Mouse (Mus musculus) liver, postnatal 0 days (tissue): ENCODE results near the gene Sncb. TPM values are rescaled to one million over a fixed set of nuclear protein-coding genes. Genes with fewer than 3 reads are reported as not detected.

ENCODE experiments used
- ATAC-seq: fragments of 200-750 bp; cut with Nextera tagmentation; 2 replicates; pipeline ENCODE4 v1.8.0; 2017; ENCODE audit warnings: mild to moderate bottlenecking, moderate library complexity
- DNase-seq: peaks from one replicate; pipeline ENCODE4 v3.0.0-alpha.2; 2016
- H3K27ac ChIP-seq: fragments of 300-500 bp; sonication (generic); 2 replicates; pipeline ENCODE4 v1.5.1; 2014; ENCODE audit warnings: antibody characterized with exemption, moderate library complexity, mild to moderate bottlenecking, low read depth
- H3K27me3 ChIP-seq: fragments of 300-500 bp; sonication (generic); 2 replicates; pipeline ENCODE4 v1.6.1; 2014; ENCODE audit warnings: low read length, control low read depth, mixed read lengths; ENCODE audit not compliant: insufficient read depth
- H3K36me3 ChIP-seq: fragments of 300-500 bp; sonication (generic); replicated peaks from 2 replicates; pipeline ENCODE4 v1.6.1; 2014; ENCODE audit warnings: mild to moderate bottlenecking, control low read depth, low read length, moderate library complexity, mixed read lengths; ENCODE audit not compliant: insufficient read depth
- H3K4me1 ChIP-seq: fragments of 300-500 bp; sonication (generic); 2 replicates; pipeline ENCODE4 v1.6.1; 2014; ENCODE audit warnings: antibody characterized with exemption, mild to moderate bottlenecking, control low read depth; ENCODE audit not compliant: insufficient read depth
- H3K4me2 ChIP-seq: fragments of 300-500 bp; sonication (generic); 2 replicates; pipeline ENCODE4 v1.6.1; 2014; ENCODE audit warnings: low read depth, mild to moderate bottlenecking, low read length, moderate library complexity, mixed read lengths
- H3K4me3 ChIP-seq: fragments of 300-500 bp; sonication (generic); 2 replicates; pipeline ENCODE4 v1.5.1; 2014; ENCODE audit warnings: low read depth, low read length
- H3K9ac ChIP-seq: fragments of 300-500 bp; sonication (generic); replicated peaks from 2 replicates; pipeline ENCODE4 v1.6.1; 2014; ENCODE audit warnings: mild to moderate bottlenecking, moderate library complexity
- H3K9me3 ChIP-seq: fragments of 300-500 bp; sonication (generic); 2 replicates; pipeline ENCODE4 v1.6.1; 2016; ENCODE audit warnings: mild to moderate bottlenecking, control low read depth, low read length, mixed read lengths
- CTCF ChIP-seq: sonication (generic); IDR thresholded peaks from 2 replicates; pipeline ENCODE4 v1.5.1; 2016; ENCODE audit warnings: antibody characterized with exemption, low read depth
- EP300 ChIP-seq: IDR thresholded peaks from 2 replicates; pipeline ENCODE4 v1.6.1; 2016; ENCODE audit warnings: antibody characterized with exemption, low read depth, mild to moderate bottlenecking
- WGBS: fragments of 180-500 bp; shearing (Covaris S2); extraction: QIAGEN DNeasy Blood & Tissue Kit; methylation state at CpG from one replicate; pipeline ENCODE4 v1.1.7; 2014; ENCODE audit not compliant: insufficient replicate concordance; 5-methylcytosine and 5-hydroxymethylcytosine counted together
- polyA plus RNA-seq: library from polyadenylated mRNA; unstranded; fragments of >200 nt; fragmentation: Nextera tagmentation; extraction: Ambion mirVana; gene quantifications from 2 replicates; pipeline ENCODE4 v1.2.1, GENCODE M21; 2015

The Sncb gene
- polyA plus RNA-seq, 1 experiment from 2014 or later: not detected

DNA sequence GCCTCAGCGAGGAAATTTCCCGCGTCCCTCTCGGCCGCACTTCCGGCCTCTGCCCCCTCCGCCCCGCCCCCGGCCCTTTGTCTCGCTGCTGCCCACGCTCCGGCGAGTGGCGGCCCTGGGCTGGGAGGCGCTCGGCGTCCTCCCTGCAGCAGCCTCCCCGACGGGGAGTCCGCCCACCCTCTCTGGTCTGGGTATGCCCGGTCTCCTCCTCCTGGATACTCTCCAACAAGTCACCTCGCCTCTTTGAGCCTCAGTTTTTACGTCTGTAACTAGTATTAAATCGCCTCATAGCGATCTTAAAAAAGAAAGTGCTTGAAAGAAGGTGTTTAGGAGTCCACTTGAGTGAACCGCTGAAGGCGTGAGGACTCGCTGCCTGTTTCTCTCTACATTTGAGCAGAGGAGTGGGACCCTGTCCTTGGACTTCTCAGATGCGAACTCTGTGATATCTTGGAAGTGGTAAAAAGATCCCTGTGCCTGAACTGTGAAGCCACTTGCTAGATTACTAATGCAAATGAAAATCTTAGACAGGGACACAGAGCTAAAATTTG, 16.5 kb downstream of the Sncb start, which contains the start of gene Gprin1:
Gene Gprin1, minus strand, starts transcription at position 11 of the 548 bp plus-strand sequence.
- H3K9me3 ChIP-seq: no peaks in the 10 kb centered on the region
- WGBS: 11% methylated on average over 25 of the region's 29 CpGs
- no peak within 1 kb of the TSS for H3K27ac ChIP-seq
- H3K4me1 ChIP-seq: peaks cover 7% of the 10 kb centered on the region
- peaks cover 48% of the 10 kb centered on the region for H3K27me3 ChIP-seq
- TF ChIP-seq CTCF (no peak), EP300 (no peak)
- H3K9ac ChIP-seq: no peak within 1 kb of the TSS
- H3K4me3 ChIP-seq: peak within 1 kb of the TSS; percentile 43
- H3K4me2 ChIP-seq: peak within 1 kb of the TSS; percentile 72
- DNase-seq: no peak
- no peak for ATAC-seq
- no peaks in the 10 kb centered on the region for H3K36me3 ChIP-seq

DNA sequence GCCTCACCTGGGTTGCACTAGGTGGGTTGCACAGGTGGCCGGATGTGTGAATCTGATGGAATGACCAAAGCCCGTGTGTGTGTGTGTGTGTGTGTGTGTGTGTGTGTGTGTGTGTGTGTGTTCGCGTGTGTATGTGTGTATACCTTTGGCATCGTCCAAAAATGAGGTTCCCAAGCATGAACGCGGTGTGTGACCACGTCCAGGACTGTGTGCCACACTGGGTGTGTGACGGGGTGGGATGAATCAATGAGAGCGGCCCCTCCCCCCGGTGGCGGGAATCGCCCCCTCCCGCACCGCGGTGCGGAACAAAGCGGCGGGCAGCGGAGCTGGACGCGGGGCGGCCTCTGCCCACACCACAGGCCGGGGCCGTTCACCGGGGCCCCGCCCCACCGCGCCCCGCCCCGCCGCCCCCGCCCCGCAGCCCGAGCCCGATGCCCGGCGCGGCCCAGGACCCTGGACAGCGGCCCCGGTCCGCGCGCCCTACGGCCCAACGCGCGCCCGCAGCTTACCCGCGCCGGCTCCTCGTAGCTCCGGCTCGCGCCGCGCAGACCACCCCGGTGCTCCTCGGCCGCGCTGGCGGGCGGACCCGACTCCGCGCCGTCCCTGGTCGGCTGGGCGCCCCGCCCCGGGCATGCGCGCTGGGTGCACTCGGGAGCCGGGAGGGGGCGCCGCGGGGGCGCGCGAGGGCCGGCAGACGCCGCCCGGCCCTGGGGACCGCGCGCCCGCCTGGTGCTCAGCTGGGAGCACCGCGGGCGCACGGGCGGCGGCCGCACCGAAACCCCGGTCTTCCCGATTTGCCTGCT, 17.1 kb downstream of the Sncb start:
- Histone ChIP-seq H3K4me1 (peaks cover 7% of the 10 kb centered on the region), H3K4me3 (peak overlapping the region; percentile 43), H3K9me3 (no peaks in the 10 kb centered on the region), H3K27me3 (peaks cover 48% of the 10 kb centered on the region), H3K36me3 (no peaks in the 10 kb centered on the region), H3K4me2 (peak overlapping the region; percentile 72), H3K27ac (no peak overlapping the region), H3K9ac (no peak overlapping the region)
- DNase-seq (peak; percentile 29), ATAC-seq (peak; percentile 55)
- TF ChIP-seq EP300: no peak
- no peak for TF ChIP-seq CTCF
- 7% methylated on average over 22 of the region's 100 CpGs for WGBS

DNA sequence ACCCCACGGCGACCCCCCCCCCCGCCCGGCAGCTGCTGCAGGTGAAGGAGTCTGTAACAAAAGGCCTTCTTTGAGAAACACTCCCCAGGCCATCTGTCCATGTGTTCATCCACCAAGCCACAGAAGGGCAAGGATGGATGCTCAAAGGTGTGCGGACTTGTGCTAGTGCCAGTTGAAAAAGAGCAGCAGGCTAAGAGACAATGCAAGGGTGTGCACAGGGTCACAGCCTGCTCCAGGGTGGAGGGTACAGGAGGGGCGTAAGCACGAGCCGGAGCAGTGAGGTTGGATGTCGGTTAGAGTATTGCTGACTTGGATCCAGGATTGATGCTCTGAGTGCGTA, 17.7 kb downstream of the Sncb start:
- Histone ChIP-seq H3K36me3 (no peaks in the 10 kb centered on the region), H3K4me2 (no peak overlapping the region), H3K4me1 (peaks cover 7% of the 10 kb centered on the region), H3K27me3 (peaks cover 48% of the 10 kb centered on the region), H3K27ac (no peak overlapping the region), H3K9ac (no peak overlapping the region), H3K9me3 (no peaks in the 10 kb centered on the region), H3K4me3 (no peak overlapping the region)
- TF ChIP-seq CTCF (no peak), EP300 (no peak)
- DNase-seq: no peak
- no peak for ATAC-seq
- 43% methylated on average over 10 of the region's 10 CpGs for WGBS

DNA sequence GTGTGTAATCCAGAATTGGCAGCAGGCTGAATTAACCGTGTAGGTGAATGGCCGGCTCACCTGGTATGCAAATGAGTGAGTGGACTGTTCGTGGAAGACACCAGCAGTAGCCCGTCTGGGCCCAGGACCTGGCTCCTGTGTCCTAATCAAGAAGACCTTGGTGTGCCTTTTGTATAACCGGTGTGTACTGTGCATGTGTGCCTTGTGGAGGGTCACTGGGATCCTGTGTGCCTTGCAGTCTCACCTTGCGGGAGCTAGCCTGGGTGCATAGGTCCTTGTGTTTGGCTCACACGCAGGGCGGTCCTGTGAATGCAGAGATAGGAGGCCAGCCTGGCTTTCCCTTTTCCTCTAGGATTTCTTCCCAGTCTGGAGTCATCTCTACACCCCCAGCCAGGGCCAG, 18.2 kb downstream of the Sncb start:
- no peaks in the 10 kb centered on the region for H3K9me3 ChIP-seq
- DNase-seq (no peak), ATAC-seq (no peak)
- TF ChIP-seq CTCF (no peak), EP300 (no peak)
- H3K9ac ChIP-seq: no peak overlapping the region
- no peak overlapping the region for H3K4me3 ChIP-seq
- peaks cover 48% of the 10 kb centered on the region for H3K27me3 ChIP-seq
- no peak overlapping the region for H3K27ac ChIP-seq
- H3K4me2 ChIP-seq: no peak overlapping the region
- peaks cover 7% of the 10 kb centered on the region for H3K4me1 ChIP-seq
- H3K36me3 ChIP-seq: no peaks in the 10 kb centered on the region
- WGBS: 71% methylated on average over 8 of the region's 8 CpGs

DNA sequence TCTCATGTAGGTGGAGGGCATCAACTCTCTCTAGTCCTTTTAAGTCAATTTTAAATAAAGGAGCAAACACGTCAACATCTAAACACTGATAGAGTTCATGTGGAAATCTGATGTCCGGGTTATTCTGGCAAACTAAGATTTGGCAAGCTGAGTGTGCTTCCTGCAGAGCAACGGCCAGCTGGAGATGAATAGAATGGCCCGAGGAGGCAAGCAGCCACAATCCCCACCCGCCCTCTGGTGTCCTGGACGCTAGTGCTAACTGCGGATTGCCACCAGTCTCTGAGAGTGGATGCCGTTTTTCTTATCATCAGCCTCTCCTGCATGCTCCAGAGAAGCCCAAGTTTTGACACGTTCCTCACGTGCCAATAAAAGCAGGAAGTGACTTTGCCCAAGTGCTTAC, 19.5 kb downstream of the Sncb start:
- H3K4me2 ChIP-seq: no peak overlapping the region
- H3K27me3 ChIP-seq: peaks cover 46% of the 10 kb centered on the region
- no peak for TF ChIP-seq EP300
- no peak for TF ChIP-seq CTCF

DNA sequence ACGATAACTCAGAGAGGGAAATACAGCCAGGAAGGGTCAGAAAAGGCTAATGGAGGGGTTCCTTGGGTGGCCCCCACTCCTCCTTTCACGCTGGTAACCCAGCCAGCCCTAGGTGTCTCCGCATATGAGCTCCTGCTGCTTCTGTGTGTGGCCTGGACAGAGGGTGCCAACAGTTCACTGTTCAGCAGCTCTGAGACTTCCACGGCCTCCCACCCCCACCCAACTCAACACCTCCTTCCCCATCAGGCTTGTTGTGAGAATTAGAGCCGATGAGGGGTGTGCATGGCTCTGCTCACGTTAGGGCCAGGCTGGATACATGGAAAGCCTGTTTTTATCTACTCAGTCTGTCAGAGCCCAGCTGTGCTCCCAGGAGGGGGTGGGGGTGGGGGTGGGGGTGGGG, 20.3 kb downstream of the Sncb start:
- Histone ChIP-seq H3K4me3 (no peak overlapping the region), H3K4me2 (no peak overlapping the region), H3K36me3 (no peaks in the 10 kb centered on the region), H3K9me3 (no peaks in the 10 kb centered on the region), H3K27ac (no peak overlapping the region), H3K9ac (no peak overlapping the region), H3K4me1 (peaks cover 7% of the 10 kb centered on the region), H3K27me3 (peaks cover 41% of the 10 kb centered on the region)
- 44% methylated on average over 6 of the region's 6 CpGs for WGBS
- TF ChIP-seq EP300: no peak
- TF ChIP-seq CTCF: no peak
- ATAC-seq: no peak
- DNase-seq: no peak

More for the DNA sequence above, 19.5 kb downstream of the Sncb start:
- H3K27ac ChIP-seq: no peak overlapping the region
- no peaks in the 10 kb centered on the region for H3K36me3 ChIP-seq
- WGBS: 40% methylated on average over 10 of the region's 10 CpGs
- H3K9me3 ChIP-seq: no peaks in the 10 kb centered on the region
- DNase-seq: no peak
- H3K4me1 ChIP-seq: peaks cover 7% of the 10 kb centered on the region
- H3K9ac ChIP-seq: no peak overlapping the region
- ATAC-seq: no peak
- no peak overlapping the region for H3K4me3 ChIP-seq
